Mouse (Mus musculus) small intestine, adult 2 months (tissue): ENCODE data around the gene Rnf224. TPM values are rescaled to one million over a fixed set of nuclear protein-coding genes. Genes with fewer than 3 reads are reported as not detected.

Experiments
- H3K27ac ChIP-seq: fragments of 200-500 bp; 2 replicates; pipeline ENCODE4 v1.5.1; 2012; ENCODE audit warnings: low read depth, low read length, control low read depth, inconsistent platforms; ENCODE audit not compliant: insufficient read depth
- H3K27me3 ChIP-seq: fragments of 200-500 bp; 2 replicates; pipeline ENCODE4 v1.6.1; 2012; ENCODE audit warnings: mild to moderate bottlenecking, moderate library complexity, low read length, inconsistent platforms; ENCODE audit not compliant: control insufficient read depth, insufficient read depth
- H3K36me3 ChIP-seq: fragments of 200-500 bp; 2 replicates; pipeline ENCODE4 v1.6.1; 2012; ENCODE audit warnings: mild to moderate bottlenecking, low read length, control low read depth, inconsistent platforms; ENCODE audit not compliant: control insufficient read depth, insufficient read depth
- H3K4me1 ChIP-seq: fragments of 200-500 bp; 2 replicates; pipeline ENCODE4 v1.6.1; 2012; ENCODE audit warnings: low read length, inconsistent platforms, mixed read lengths; ENCODE audit not compliant: control insufficient read depth, insufficient read depth, insufficient read length
- H3K4me3 ChIP-seq: fragments of 200-500 bp; 2 replicates; pipeline ENCODE4 v1.5.1; 2012; ENCODE audit warnings: low read depth, mild to moderate bottlenecking, control low read depth, inconsistent platforms, low read length, moderate library complexity
- CTCF ChIP-seq: fragments of 200-500 bp; IDR thresholded peaks from 2 replicates; pipeline ENCODE4 v1.5.1; 2012; ENCODE audit warnings: low read depth, mild to moderate bottlenecking, control low read depth, inconsistent platforms, low read length, moderate library complexity, mixed read lengths; ENCODE audit not compliant: insufficient replicate concordance, insufficient read length; ENCODE audit errors: extremely low read depth
- POLR2A ChIP-seq: fragments of 200-500 bp; IDR thresholded peaks from 2 replicates; pipeline ENCODE4 v1.6.1; 2012; ENCODE audit warnings: low read depth, mild to moderate bottlenecking, control low read depth, inconsistent platforms, low read length, moderate library complexity
- WGBS: fragments of 180-500 bp; shearing (Covaris S2); methylation state at CpG from one replicate; pipeline ENCODE4 v1.1.7; 2018; 5-methylcytosine and 5-hydroxymethylcytosine counted together
- polyA plus RNA-seq: library from polyadenylated mRNA; depleted of rRNA; stranded (reverse); fragments of >200 nt; gene quantifications from 2 replicates; pipeline ENCODE4 v1.2.3, GENCODE M21; 2012

Gene Rnf224
- polyA plus RNA-seq, 1 experiment = not detected

DNA sequence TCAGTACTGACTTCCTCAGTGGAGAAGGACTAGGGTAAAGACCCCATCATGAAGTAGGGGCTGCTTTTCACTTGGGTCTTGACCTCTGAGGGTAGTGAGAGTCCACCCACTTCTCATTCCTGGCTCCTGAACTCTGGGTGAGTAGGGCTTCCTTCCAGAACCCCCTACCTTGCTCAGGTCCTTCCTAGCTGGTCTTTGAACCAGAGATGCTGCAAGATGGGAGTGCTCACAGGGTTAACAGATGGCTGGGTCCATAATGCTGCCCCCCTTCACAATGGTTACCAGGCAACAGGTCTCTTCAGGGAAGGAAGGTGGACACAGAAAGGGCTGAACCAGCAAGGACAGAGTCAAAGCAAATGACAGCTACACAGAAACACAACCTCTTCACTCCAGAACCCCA, 18.1 kb downstream of the Rnf224 start, which contains the start of gene Fam166a:
Gene Fam166a, plus strand, starts transcription at position 301 of the 400 bp plus-strand sequence.
- H3K27ac ChIP-seq = no peak within 1 kb of the TSS
- no peak within 1 kb of the TSS for H3K4me3 ChIP-seq
- H3K36me3 ChIP-seq = peaks cover 13% of the 10 kb centered on the region
- TF ChIP-seq CTCF (no peak), POLR2A (no peak)
- H3K27me3 ChIP-seq = no peaks in the 10 kb centered on the region
- H3K4me1 ChIP-seq = peaks cover 2% of the 10 kb centered on the region; the same call in 1 of the 2 replicates

DNA sequence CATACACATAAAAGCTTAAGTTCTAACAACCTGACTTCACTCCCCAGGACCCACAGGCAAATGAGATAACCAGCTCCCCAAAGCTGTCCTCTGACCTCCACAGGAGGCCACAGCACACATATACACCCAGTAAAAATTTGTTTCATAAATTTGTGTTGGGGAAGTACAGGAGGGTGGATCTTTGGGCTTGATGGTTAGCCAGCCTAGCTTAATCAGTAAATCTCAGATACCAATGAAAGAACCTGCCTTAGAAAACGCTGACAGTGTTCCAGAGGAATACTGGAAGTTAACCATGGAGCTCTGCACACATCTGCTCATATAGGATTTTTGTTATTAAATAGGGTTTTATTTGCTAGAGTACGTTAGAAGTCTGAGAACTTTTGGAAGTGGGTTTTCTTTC, 18.9 kb downstream of the Rnf224 start:
- Histone ChIP-seq H3K36me3 (peaks cover 10% of the 10 kb centered on the region), H3K4me3 (no peak overlapping the region), H3K27ac (no peak overlapping the region), H3K27me3 (no peaks in the 10 kb centered on the region), H3K4me1 (peaks cover 2% of the 10 kb centered on the region; the same call in 1 of the 2 replicates)
- WGBS = 63% methylated on average over 2 of the region's 2 CpGs
- TF ChIP-seq CTCF (no peak), POLR2A (no peak)

DNA sequence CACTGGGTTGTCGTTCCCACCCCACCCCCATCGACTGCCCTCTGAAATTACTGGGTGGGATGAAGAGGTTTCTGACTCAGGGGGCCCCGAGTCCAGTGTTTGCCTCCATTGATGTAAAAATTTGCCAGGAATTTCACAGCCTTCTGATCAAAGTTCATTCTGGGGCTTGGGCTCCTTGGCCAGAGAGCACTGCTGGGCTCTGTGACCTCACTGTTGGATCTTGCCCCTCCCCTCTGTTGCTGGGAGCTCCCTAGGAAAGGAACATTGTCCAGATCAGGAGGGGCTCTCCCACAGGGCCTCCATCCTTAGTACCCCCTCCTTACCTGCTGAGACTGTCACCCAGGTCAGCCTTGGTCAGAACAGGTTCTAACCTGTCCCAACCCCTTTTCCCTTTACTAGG, 22.1 kb downstream of the Rnf224 start, which contains the start of gene Stpg3:
Gene Stpg3, minus strand, starts transcription at position 194 of the 400 bp plus-strand sequence.
- Histone ChIP-seq H3K27me3 (no peaks in the 10 kb centered on the region), H3K4me1 (peaks cover 10% of the 10 kb centered on the region), H3K27ac (no peak within 1 kb of the TSS), H3K36me3 (peaks cover 2% of the 10 kb centered on the region), H3K4me3 (no peak within 1 kb of the TSS)
- 38% methylated on average over 3 of the region's 3 CpGs for WGBS
- TF ChIP-seq CTCF = no peak

DNA sequence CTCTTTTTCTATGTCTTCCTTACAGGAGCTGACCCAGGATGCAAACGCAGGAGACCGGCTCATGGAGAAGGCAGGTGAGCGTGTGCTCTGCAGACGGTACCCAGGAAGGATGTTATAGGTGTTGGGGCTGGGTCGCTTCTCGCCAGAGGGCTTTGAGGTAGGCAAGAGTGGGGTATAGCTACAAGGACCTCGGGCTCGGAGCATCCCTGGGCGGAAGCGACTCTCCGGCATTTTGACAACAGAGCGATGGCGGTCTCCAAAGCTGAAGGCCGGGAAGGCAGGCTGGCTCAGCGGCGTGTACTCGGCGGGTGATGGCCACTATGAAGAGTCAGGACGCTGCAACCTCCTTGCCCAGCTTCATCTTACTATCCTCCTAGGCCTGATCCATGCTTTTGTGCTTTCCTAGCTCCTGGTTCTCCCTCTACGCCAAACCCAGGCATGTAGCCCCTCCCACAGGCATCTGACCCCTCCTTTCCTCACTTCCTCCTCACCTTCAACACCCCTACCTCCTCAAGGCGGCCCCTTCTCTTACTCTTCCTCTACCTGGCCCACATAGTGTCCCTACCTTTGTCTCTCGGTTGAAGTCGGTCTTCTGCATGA, 23.2 kb downstream of the Rnf224 start:
- no peak for TF ChIP-seq CTCF
- no peak for TF ChIP-seq POLR2A
- Histone ChIP-seq H3K27ac (no peak overlapping the region), H3K27me3 (no peaks in the 10 kb centered on the region), H3K4me3 (no peak overlapping the region), H3K36me3 (peaks cover 6% of the 10 kb centered on the region), H3K4me1 (peaks cover 10% of the 10 kb centered on the region)
- 75% methylated on average over 23 of the region's 23 CpGs for WGBS

DNA sequence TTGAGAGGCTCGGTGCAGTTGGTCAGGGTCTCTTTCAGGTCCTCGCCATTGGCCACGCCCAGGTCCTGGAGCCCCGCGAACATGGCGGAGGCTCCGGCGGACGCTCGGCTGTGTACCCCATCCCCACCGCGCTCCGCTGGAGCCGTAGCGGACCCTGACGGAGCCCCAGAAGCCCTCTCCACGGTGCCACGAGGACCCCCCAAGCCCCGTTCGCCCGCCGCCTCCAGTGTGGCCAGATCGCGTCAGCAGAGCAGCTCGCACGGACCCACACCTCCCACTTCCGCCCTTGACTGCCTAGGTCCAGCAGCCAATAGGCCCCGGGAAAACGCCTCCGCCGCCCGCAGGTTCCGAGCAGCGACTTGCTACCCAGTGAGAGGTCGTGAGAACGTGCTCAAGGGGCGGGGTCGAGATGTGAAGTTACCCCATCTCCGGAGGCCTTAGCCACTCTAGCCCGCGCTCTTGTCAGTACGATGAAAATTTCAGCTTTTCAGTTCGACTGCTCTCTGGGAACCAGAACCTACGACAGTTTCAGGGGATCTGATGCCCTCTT, 25.4 kb downstream of the Rnf224 start, which contains the start of gene Nelfb:
Gene Nelfb, minus strand, starts transcription at position 369 of the 550 bp plus-strand sequence.
- Histone ChIP-seq H3K27me3 (no peaks in the 10 kb centered on the region), H3K4me3 (peak within 1 kb of the TSS; percentile 91), H3K27ac (peak within 1 kb of the TSS; percentile 65), H3K36me3 (peaks cover 18% of the 10 kb centered on the region), H3K4me1 (peaks cover 13% of the 10 kb centered on the region)
- under 1% methylated on average over 44 of the region's 44 CpGs for WGBS
- TF ChIP-seq POLR2A = peak; percentile 57; the same call in 1 of the 2 replicates
- TF ChIP-seq CTCF = no peak

DNA sequence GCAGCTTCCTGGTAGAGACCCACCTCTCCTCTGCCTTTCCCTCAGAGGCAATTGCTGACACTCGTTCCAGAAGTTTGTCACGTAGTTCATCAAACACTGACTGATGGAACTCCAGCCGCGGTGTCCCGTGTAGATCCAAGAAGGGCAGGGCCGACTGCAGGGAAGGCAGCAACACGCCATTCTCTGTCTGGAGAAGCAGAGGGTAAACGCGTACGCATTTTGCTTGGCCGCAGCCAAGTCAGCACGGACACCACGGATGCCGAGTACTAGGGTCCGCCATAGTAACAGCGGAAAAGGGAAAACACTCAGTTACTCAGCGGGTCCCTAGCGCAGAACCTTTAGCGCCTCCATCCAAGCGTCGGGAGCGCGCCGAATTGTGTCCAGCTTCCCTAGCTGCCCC, 25.9 kb downstream of the Rnf224 start:
- Histone ChIP-seq H3K4me3 (peak overlapping the region; percentile 91), H3K27ac (peak overlapping the region; percentile 65), H3K4me1 (peaks cover 13% of the 10 kb centered on the region), H3K36me3 (peaks cover 22% of the 10 kb centered on the region), H3K27me3 (no peaks in the 10 kb centered on the region)
- TF ChIP-seq CTCF (no peak), POLR2A (no peak)
- WGBS = under 1% methylated on average over 24 of the region's 24 CpGs

DNA sequence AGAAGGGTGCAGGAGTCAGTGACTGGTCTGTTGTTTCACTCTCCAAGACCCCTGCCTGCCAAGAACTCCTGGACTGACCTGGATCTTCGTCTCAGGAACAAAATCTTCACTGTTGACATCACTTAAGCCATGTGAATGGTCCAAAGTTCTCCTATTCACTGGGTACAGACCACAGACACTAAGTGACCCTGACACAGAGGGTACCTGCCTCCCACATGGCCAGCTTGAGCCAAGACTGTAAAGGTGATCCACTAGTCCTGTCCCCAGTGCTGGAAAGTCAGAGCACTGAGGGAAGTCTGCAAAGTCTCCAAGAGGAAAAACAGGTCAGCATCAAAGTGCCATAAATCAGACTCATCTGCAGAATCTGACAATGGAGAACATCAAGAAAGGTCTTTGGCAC, 29.0 kb downstream of the Rnf224 start:
- Histone ChIP-seq H3K27me3 (no peaks in the 10 kb centered on the region), H3K4me3 (no peak overlapping the region), H3K36me3 (peaks cover 51% of the 10 kb centered on the region), H3K4me1 (peaks cover 13% of the 10 kb centered on the region), H3K27ac (no peak overlapping the region)
- TF ChIP-seq CTCF = no peak
- TF ChIP-seq POLR2A = no peak
- 86% methylated on average over 1 of the region's 1 CpGs for WGBS
